In genomic region chr10:115587979-115588378, GRCm38 (mm10) we compare ENCODE assay signal across 8 mouse cellular contexts. TPM values are rescaled to one million over a fixed set of nuclear protein-coding genes. Genes with fewer than 3 reads are reported as not detected.
DNase-seq lines count a peak whose midpoint lies in the region; ATAC-seq and TF ChIP-seq lines count a peak whose summit lies in the region.

No protein-coding gene starts in this region.

- H3K27ac ChIP-seq in hindbrain, embryonic 11.5 days (ENCODE audit: low read depth, low read length): no peak overlapping the region
- no peak overlapping the region for H3K27ac ChIP-seq in liver, postnatal 0 days (ENCODE audit: low read depth)

- peak overlapping the region; percentile 58 for H3K4me3 ChIP-seq in hindbrain, embryonic 11.5 days (ENCODE audit: low read depth, low read length)
- peak overlapping the region; percentile 48 for H3K4me3 ChIP-seq in liver, postnatal 0 days (ENCODE audit: low read depth, low read length)

- H3K9me3 ChIP-seq in hindbrain, embryonic 11.5 days (ENCODE audit: control insufficient read depth, low read length): no peaks in the 10 kb centered on the region
- H3K9me3 ChIP-seq in liver, postnatal 0 days (ENCODE audit: low read length): no peaks in the 10 kb centered on the region

- peaks cover 2% of the 10 kb centered on the region for H3K4me1 ChIP-seq in hindbrain, embryonic 11.5 days (replicated peaks; ENCODE audit: control insufficient read depth, insufficient read depth, low read length)
- H3K4me1 ChIP-seq in liver, postnatal 0 days (ENCODE audit: insufficient read depth): peaks cover 12% of the 10 kb centered on the region

- peak overlapping the region; percentile 35 for H3K9ac ChIP-seq in hindbrain, embryonic 11.5 days (ENCODE audit: low read depth, low read length)
- no peak overlapping the region for H3K9ac ChIP-seq in liver, postnatal 0 days (replicated peaks)

- DNase-seq in heart, adult 11 months: peak; percentile 34
- DNase-seq in heart, postnatal 36 days: no peak
- DNase-seq in ES-CJ7 (ENCODE audit: low read depth, low spot score): peak; percentile 4
- no peak for DNase-seq in hindbrain, embryonic 11.5 days (ENCODE audit: low spot score)
- no peak for DNase-seq in liver, postnatal 0 days
- DNase-seq in layer of hippocampus, adult 11-12 months (ENCODE audit: low spot score): no peak
- no peak for DNase-seq in left cerebral cortex, postnatal 36 days (ENCODE audit: low spot score in 2 of 2)
- DNase-seq in urinary bladder, adult 2 months (ENCODE audit: low spot score): no peak

- H3K27me3 ChIP-seq in hindbrain, embryonic 11.5 days (ENCODE audit: control insufficient read depth, insufficient read depth, low read length): peaks cover 22% of the 10 kb centered on the region; the same call in 1 of the 2 replicates
- H3K27me3 ChIP-seq in liver, postnatal 0 days (ENCODE audit: insufficient read depth, low read length): peaks cover 21% of the 10 kb centered on the region

- intact Hi-C loops in heart, postnatal 36 days (cut with DNase I): no loop called here
- intact Hi-C loops in left cerebral cortex, postnatal 36 days (cut with DNase I): loop anchor here (10.0 kb wide), 1 partner anchor 113 kb away; no protein-coding TSS in a partner anchor

- 0% methylated on average over 7 of the region's 7 CpGs for WGBS in hindbrain, embryonic 11.5 days
- 5% methylated on average over 7 of the region's 7 CpGs for WGBS in liver, postnatal 0 days (ENCODE audit: insufficient replicate concordance)

- TF ChIP-seq EP300 in liver, postnatal 0 days (IDR thresholded peaks at IDR 0.05; ENCODE audit: low read depth): no peak

- ATAC-seq in hindbrain, embryonic 11.5 days (ENCODE audit: low FRiP score): no peak
- no peak for ATAC-seq in liver, postnatal 0 days

- no peak for TF ChIP-seq CTCF in liver, postnatal 0 days (IDR thresholded peaks at IDR 0.05; ENCODE audit: low read depth)

- H3K4me2 ChIP-seq in hindbrain, embryonic 11.5 days (replicated peaks; ENCODE audit: low read depth, low read length): peak overlapping the region; percentile 92
- H3K4me2 ChIP-seq in liver, postnatal 0 days (ENCODE audit: low read depth, low read length): peak overlapping the region; percentile 76

- H3K36me3 ChIP-seq in hindbrain, embryonic 11.5 days (ENCODE audit: control insufficient read depth, insufficient read depth, low read length): no peaks in the 10 kb centered on the region
- no peaks in the 10 kb centered on the region for H3K36me3 ChIP-seq in liver, postnatal 0 days (replicated peaks; ENCODE audit: insufficient read depth, low read length)

RNA-seq across cellular contexts. Expression of gene Lgr5, which starts 0.4 kb away (rescaled TPM):
- under 1 TPM in 1 of 2 experiments, not detected in 1; 0.08 TPM for total RNA-seq in heart, postnatal 36 days (2021)
- 6.4 and 6.7 TPM in 2 replicates for polyA plus RNA-seq in hindbrain, embryonic 11.5 days (2014; fragmentation: Nextera tagmentation; extraction: Ambion mirVana)
- 0.49 and 0.73 TPM in 2 replicates for polyA plus RNA-seq in liver, postnatal 0 days (2015; fragmentation: Nextera tagmentation; extraction: Ambion mirVana)
- 1 to 10 TPM; 3.6 to 6.6 TPM for total RNA-seq in left cerebral cortex, postnatal 36 days (2021)
- 3.1 and 3.5 TPM in 2 replicates for polyA plus RNA-seq in urinary bladder, adult 2 months (2012; rRNA removed)

RNA-seq across cellular contexts. Expression of gene A930009A15Rik, which starts 18.2 kb away (rescaled TPM):
- total RNA-seq in heart, postnatal 36 days (2021): not detected
- 0.35 and 0.40 TPM in 2 replicates for polyA plus RNA-seq in hindbrain, embryonic 11.5 days (2014; fragmentation: Nextera tagmentation; extraction: Ambion mirVana)
- polyA plus RNA-seq in liver, postnatal 0 days (2015; fragmentation: Nextera tagmentation; extraction: Ambion mirVana): 0.25 and 0.56 TPM in 2 replicates
- under 1 TPM; 0.32 to 0.41 TPM for total RNA-seq in left cerebral cortex, postnatal 36 days (2021)
- not detected in 2 replicates for polyA plus RNA-seq in urinary bladder, adult 2 months (2012; rRNA removed)

Comparison
In these comparisons a context has a peak if more than half of its experiments do, and no peak if none do; other contexts are left out.
1. DNase-seq: peak in heart, adult 11 months (single experiment) and ES-CJ7 (single experiment); none in heart, postnatal 36 days (0 of 2), hindbrain, embryonic 11.5 days (single experiment), liver, postnatal 0 days (single experiment), layer of hippocampus, adult 11-12 months (single experiment), left cerebral cortex, postnatal 36 days (0 of 2) and urinary bladder, adult 2 months (single experiment).